Mouse (Mus musculus) cerebellum, postnatal 25 days (tissue): Measurements from ENCODE around the gene Tpbpb.
"Not testable (repeated sequence)": the region's sequence is repeated elsewhere in the genome, so short reads cannot be mapped to it uniquely, and the experiment has no call there.

ENCODE experiments used
- DNase-seq, 2 experiments: peaks; one replicate each; pipeline ENCODE4 v3.0.0; 2021; ENCODE audit warnings: mixed read lengths in 2 of 2

Gene Tpbpb

GRCm38 (mm10) chr13:60904780-60905179 is at the start of gene Tpbpb:
Gene Tpbpb (minus strand): TSS chr13:60904880.
- not testable (repeated sequence) for DNase-seq

- not testable (repeated sequence) for DNase-seq
These were observed 37.2 kb upstream of the Tpbpb start, which contains the start of gene Tpbpa for GRCm38 (mm10) chr13:60941884-60942283. Gene Tpbpa (minus strand): TSS chr13:60941984.

GRCm38 (mm10) chr13:60936500-60936901 is 31.8 kb upstream of the Tpbpb start, which contains the start of the genes Gm49391 and Ctla2a:
Gene Gm49391 (minus strand): TSS chr13:60936571.
Gene Ctla2a (minus strand): TSS chr13:60936625.
- no peak for DNase-seq

GRCm38 (mm10) chr13:60935490-60935889 is 30.8 kb upstream of the Tpbpb start, which contains the start of gene Gm49393:
Gene Gm49393 (minus strand): TSS chr13:60935590.
- not testable (repeated sequence) for DNase-seq

GRCm38 (mm10) chr13:60897328-60897727 is 7.4 kb downstream of the Tpbpb start, which contains the start of gene Ctla2b:
Gene Ctla2b (minus strand): TSS chr13:60897447.
- DNase-seq = no peak

GRCm38 (mm10) chr13:60896794-60897193 is 7.9 kb downstream of the Tpbpb start, which contains the start of gene Gm49392:
Gene Gm49392 (minus strand): TSS chr13:60896894.
- not testable (repeated sequence) for DNase-seq

GRCm38 (mm10) chr13:60895406-60896160 is 9.1 kb downstream of the Tpbpb start:
- DNase-seq = no peak

GRCm38 (mm10) chr13:60892301-60892700 is 12.4 kb downstream of the Tpbpb start:
- DNase-seq = no peak

- no peak for DNase-seq
These were observed 40.4 kb downstream of the Tpbpb start, which contains the start of gene 4930486L24Rik for GRCm38 (mm10) chr13:60864281-60864680. Gene 4930486L24Rik (minus strand): TSS chr13:60864475.
